Mouse (Mus musculus) cerebellum, adult 11-12 months (tissue): ENCODE measurements around the gene Akap13.

Source experiments
- DNase-seq: peaks from one replicate; pipeline ENCODE4 v3.0.0; 2022

The Akap13 gene

GRCm38 (mm10) chr7:75568883-75569282, 113.5 kb downstream of the Akap13 start:
- DNase-seq, result no peak

- no peak for DNase-seq
These were observed 114.9 kb downstream of the Akap13 start for GRCm38 (mm10) chr7:75570218-75570617.

- no peak for DNase-seq
These were observed 115.7 kb downstream of the Akap13 start for GRCm38 (mm10) chr7:75571078-75571477.

DNA sequence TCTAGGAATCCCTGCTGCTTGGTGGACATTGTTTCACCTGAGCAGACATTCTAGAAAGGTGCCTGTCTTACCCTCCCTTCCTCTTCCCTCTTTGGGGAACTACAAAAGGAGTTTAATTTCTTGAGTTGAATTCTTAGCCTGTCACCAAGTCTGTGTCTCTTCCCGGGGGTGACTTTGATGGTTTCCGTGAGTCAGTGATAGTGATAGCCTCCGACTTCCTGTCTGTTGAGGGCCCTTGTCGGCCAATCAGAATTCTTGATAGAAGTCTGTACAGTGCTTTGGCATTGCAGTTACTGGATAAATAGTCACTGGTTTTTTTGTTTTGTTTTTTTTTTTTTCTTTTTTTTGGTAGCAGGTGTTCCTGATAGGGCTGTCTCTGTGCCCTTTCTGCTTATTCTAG, 116.8 kb downstream of the Akap13 start:
- DNase-seq, result no peak

- no peak for DNase-seq
These were observed 119.9 kb downstream of the Akap13 start for GRCm38 (mm10) chr7:75575120-75575649.

DNA sequence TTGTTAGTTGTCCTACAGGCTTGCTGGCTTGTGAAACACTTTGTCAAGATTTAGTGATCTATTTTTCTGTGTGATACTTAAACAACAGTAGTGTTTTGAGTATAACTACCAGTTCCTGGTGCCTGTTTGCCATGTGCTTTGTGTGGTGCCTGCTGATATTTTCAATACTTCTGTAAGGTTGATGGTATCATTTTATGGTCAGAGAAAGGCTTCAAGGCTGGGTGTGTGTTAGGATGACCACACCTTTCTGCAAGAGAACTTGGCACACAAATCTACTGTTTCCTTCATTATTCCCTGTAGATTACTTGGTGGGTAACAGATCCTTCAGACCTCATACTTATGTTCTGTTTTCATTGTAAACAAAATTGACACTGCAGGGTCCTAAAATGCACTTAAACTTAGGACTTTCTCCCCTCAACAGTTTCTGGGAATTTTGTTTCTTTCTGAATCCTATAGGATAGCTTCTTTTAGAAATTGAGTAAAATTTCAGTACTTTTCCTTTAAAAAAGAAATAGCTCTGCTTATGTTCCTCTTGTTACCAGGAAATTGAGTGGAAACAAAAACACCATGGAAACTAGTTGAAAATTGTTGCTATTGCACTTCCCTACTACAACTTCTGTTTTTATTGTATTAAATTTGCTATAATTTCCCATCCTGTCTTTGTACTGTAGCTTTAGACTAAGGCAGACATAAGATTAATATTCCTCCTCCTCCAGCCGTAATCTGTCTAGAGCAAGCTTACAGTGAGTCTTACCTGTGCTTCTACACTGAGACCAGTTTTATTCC, 120.7 kb downstream of the Akap13 start:
- DNase-seq, result no peak

DNA sequence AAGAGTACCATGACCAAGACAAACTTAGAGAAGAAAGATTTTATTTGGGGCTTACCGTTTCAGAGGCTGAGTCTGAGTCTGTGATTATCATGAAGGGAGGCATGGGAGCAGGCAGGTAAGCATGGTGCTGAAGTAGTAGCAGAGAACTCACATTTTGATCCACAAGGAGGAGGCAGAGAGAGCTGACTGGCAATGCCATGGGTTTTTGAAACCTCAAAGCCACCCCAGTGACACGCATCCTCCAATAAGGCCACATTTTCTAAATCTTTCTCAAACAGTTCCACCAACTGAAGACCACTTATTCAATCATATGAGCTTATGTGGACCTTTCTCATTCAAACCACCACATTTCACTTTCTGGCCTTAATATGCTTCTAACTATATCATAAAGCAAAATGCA, 121.5 kb downstream of the Akap13 start:
- no peak for DNase-seq

GRCm38 (mm10) chr7:75577353-75577752, 122.0 kb downstream of the Akap13 start:
- DNase-seq, result no peak

DNA sequence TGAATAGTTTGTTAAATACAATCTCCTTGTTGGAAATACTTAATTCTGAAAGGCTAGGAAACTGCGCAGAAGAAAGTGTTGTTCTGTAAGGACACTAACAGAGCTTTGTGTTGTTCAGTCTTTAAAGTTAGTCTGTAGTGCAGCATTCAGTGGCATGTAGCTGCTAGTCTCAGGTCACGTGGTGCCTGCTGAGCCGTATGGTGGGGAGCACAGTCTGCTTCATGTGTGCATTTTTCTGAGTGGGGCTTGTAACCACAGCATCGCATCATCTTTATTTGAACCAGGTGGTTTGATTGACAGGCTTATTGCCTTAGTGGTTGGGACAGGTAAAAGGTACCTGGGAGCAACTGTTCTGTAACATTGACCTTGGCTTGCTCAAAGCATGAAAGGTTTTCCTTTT, 123.3 kb downstream of the Akap13 start:
- no peak for DNase-seq

DNA sequence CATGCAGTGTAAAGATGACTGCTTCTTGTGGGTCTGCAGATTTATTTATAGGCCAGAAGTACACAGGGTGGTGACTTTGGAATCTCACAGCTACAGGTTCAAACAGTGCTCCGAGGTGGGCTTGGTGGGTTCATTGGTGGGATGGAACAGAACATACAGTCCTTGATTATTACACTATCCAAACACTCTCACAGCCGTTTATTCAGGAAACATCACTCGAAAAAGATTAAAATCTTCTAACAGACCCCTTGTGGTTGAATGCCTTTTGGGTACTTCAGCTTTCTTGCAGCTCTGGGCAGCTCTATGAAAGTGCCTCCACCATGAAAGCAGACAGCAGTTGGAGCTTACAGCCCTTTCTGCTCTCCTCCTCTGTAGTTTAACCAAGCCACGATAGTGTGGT, 126.8 kb downstream of the Akap13 start:
- no peak for DNase-seq

DNA sequence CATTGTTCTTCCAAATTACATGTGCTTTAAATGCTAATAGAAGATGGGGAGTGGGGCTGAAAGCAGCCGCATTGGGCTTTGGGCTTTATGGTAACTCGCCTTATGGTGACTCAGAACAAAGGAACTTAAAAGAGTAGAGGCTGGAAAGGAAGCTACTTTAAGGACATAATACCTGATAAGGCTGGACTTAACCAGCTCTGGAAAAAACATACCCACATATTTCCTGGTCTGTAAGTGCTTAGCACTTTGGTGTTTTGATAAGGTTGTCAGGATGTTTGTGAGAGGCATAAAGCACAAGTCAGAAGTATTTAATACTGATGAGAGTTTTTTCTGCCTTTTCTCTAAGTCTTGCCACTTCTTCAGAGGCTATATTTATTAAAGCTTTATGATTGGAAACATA, 128.8 kb downstream of the Akap13 start:
- no peak for DNase-seq

GRCm38 (mm10) chr7:75585409-75585808, 130.1 kb downstream of the Akap13 start:
- DNase-seq, result no peak

GRCm38 (mm10) chr7:75586113-75586512, 130.8 kb downstream of the Akap13 start:
- no peak for DNase-seq

- no peak for DNase-seq
These were observed 132.4 kb downstream of the Akap13 start for GRCm38 (mm10) chr7:75587727-75588126.

- no peak for DNase-seq
These were observed 134.1 kb downstream of the Akap13 start for GRCm38 (mm10) chr7:75589304-75589973.

GRCm38 (mm10) chr7:75591961-75592360, 136.6 kb downstream of the Akap13 start:
- no peak for DNase-seq

DNA sequence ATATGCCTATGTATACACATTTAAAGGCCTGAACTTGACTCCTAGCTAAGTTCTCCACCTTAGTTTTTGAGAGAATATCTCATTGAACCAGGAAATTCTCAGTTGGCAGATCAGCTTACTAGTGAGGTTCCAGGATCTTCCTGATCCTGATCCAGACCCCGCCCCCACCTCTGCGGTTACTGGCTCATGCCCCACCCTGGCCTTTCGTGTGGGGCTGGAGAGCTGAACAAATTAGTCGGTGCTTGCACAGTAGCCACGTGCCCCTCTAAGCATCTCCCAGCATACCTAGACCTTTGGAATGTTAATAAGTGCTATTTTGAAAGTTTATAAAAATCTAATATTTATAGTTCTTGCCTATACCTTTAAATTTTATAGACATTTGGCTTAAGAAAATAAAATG, 139.5 kb downstream of the Akap13 start:
- no peak for DNase-seq

DNA sequence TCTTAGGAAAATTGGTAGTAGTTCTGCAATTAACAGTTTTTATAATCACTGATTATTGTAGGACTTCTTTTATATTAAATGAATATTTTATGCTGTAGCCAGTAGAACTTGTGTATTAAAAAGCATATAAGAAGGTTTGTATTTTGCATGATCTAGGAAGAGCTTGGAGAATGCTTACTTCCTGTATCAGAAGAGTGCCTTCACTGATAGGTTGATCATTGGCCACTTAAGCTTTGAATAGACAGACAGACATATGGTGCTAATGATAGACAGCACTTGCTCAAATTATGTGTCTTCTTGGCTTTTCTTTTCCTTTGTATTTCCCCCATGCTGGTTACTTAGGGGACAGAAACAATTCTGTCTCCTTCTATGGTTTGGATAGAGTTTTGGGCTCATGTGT, 139.9 kb downstream of the Akap13 start:
- no peak for DNase-seq

DNA sequence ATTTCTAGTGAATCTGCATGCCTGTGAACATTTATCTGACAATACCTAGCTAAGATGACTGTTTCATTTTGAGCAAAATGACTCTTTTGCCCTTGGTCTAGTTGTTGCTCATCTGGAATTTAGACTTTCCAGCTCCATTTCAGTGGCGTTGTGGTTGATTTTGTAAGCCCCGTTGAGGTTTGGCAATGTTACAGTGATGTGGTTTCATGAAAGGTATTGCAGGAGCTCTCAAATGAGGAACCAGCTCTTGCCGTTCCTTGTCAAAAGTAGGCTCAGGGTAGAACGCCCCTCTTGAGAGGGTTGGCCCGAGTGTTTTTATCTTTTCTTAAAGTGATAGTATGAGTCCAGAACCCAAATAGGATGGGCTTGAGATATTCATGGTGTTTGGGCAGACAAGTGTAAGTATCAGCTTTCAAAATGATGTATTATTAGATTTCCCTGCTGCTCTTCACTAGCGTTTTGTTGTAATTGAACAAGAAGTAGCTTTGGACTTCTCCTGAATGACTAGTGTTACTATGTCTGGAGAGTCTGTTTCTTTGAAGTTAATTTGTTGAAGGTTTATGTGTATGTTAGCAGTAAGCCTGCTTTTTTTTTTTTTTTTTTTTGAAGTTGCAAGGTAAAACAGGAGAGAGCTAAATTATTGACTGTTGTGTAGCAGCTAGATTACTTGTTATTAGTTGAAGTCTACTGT, 140.9 kb downstream of the Akap13 start:
- DNase-seq, result no peak

DNA sequence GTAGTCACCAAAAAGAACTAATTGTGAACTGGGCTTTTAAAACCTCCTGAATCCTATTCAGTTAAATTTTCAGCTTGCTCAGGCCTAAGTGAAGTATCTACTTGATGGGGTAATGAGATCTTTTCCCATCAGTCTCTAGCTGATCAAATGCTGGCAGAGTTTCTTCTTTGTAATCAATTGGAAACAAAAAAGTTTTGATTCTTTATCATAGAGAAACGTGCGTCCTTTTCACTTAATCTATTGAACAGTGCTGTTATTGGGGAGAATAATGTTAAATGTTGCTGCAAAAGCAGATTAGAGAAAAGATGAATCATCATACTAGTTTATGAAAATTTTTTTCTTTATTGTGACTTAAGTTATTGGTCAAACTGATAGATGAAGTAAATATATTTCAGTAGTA, 142.5 kb downstream of the Akap13 start:
- DNase-seq, result no peak

DNA sequence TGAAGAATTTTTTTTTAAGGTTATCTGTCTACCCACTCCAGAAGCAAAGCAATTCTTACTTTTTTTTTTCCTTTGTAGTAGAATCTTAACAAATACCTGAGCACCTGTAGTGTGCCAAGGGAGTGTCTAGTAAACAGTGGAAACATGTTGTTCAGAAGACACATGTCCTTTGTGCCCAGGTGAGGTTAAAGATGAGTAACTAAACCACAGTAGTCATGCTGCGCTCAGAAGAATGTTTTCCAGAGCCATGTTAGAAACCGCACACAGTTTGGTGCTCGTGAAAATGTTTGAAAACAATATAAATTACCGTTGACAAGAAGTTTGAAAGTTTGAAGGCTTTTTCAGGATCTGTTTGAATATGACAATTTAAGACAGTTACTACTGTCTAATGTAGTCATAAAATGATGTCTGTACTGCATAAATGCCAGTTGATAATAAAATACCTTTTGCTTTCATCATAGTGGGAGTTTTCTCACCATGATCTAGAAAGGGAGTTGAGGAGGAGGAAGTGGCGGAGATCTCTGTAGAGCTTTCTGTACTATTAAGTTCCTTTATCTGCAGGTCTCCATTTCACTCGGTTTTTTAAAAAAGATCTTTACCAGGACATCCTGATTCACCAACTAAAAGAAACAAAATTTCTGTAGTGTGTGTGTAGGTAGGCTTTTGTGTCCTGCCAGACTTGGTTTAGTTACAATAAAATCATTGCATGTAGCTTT, 145.2 kb downstream of the Akap13 start:
- no peak for DNase-seq

DNA sequence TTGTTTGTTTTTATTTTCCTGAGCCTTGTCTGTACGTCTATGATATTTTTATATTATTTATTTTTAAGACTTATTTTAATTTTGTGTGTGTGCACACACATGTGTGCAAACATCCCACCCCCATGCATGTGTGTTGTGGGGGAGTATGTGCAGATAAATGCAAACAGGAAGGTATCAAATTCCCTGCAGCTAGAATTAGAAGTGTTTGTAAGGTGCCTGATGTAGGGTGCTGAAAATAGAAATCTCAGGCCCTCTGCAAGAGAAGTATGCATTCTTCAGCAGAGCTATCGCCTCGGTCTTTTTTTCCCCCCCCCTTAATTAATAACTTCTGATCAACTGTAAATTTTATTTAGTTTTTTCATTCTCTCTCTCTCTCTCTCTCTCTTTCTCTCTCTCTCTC, 151.9 kb downstream of the Akap13 start:
- DNase-seq, result no peak

- DNase-seq, result no peak
These were observed 153.4 kb downstream of the Akap13 start for GRCm38 (mm10) chr7:75608716-75609115.
